Mouse (Mus musculus) heart, embryonic 15.5 days (tissue): Measurements from ENCODE around the gene Gm11027. TPM values are rescaled to one million over a fixed set of nuclear protein-coding genes. Genes with fewer than 3 reads are reported as not detected.

Source experiments
- ATAC-seq: fragments of 200-750 bp; cut with Nextera tagmentation; replicated peaks from 2 replicates; pipeline ENCODE4 v1.8.0; 2017; ENCODE audit warnings: low read depth, moderate TSS enrichment; ENCODE audit not compliant: insufficient number of reproducible peaks, insufficient read depth, low FRiP score
- H3K27ac ChIP-seq: fragments of 300-500 bp; sonication (generic); 2 replicates; pipeline ENCODE4 v1.5.1; 2015; ENCODE audit warnings: mild to moderate bottlenecking, inconsistent platforms
- H3K27me3 ChIP-seq: fragments of 300-500 bp; sonication (generic); 2 replicates; pipeline ENCODE4 v1.6.1; 2015; ENCODE audit warnings: inconsistent platforms
- H3K36me3 ChIP-seq: fragments of 300-500 bp; sonication (generic); 2 replicates; pipeline ENCODE4 v1.6.1; 2015; ENCODE audit warnings: mild to moderate bottlenecking, inconsistent platforms
- H3K4me1 ChIP-seq: fragments of 300-500 bp; sonication (generic); replicated peaks from 2 replicates; pipeline ENCODE4 v1.6.1; 2015; ENCODE audit warnings: inconsistent platforms
- H3K4me2 ChIP-seq: fragments of 300-500 bp; sonication (generic); 2 replicates; pipeline ENCODE4 v1.6.1; 2015; ENCODE audit warnings: inconsistent platforms, mild to moderate bottlenecking, moderate library complexity
- H3K4me3 ChIP-seq: fragments of 300-500 bp; sonication (generic); 2 replicates; pipeline ENCODE4 v1.5.1; 2015; ENCODE audit warnings: mild to moderate bottlenecking, inconsistent platforms
- H3K9ac ChIP-seq: fragments of 300-500 bp; sonication (generic); 2 replicates; pipeline ENCODE4 v1.6.1; 2015; ENCODE audit warnings: mild to moderate bottlenecking, inconsistent platforms
- H3K9me3 ChIP-seq: fragments of 300-500 bp; sonication (generic); replicated peaks from 2 replicates; pipeline ENCODE4 v1.6.1; 2016; ENCODE audit warnings: inconsistent platforms
- WGBS: fragments of 180-500 bp; shearing (Covaris S2); methylation state at CpG from one replicate; pipeline ENCODE4 v1.1.7; 2015; ENCODE audit warnings: mixed read lengths; 5-methylcytosine and 5-hydroxymethylcytosine counted together
- polyA plus RNA-seq: library from polyadenylated mRNA; unstranded; fragments of >200 nt; fragmentation: Nextera tagmentation; extraction: Ambion mirVana; gene quantifications from 2 replicates; pipeline ENCODE4 v1.2.1, GENCODE M21; 2015

Gm11027 gene
- polyA plus RNA-seq, 1 experiment from 2014 or later, result not detected

- ATAC-seq, result peak; percentile 7; the same call in 1 of the 2 replicates
- WGBS, result 3% methylated on average over 7 of the region's 7 CpGs
- peak overlapping the region; percentile 72 for H3K4me3 ChIP-seq
- no peaks in the 10 kb centered on the region for H3K9me3 ChIP-seq
- H3K27ac ChIP-seq, result peak overlapping the region; percentile 99
- H3K4me2 ChIP-seq, result peak overlapping the region; percentile 96
- H3K9ac ChIP-seq, result peak overlapping the region; percentile 69
- H3K36me3 ChIP-seq, result no peaks in the 10 kb centered on the region
- H3K4me1 ChIP-seq, result peaks cover 13% of the 10 kb centered on the region
- 0 out of 2 replicates have a peak, but pooled peaks cover 12% of the 10 kb centered on the region for H3K27me3 ChIP-seq
These were observed 5.0 kb downstream of the Gm11027 start for GRCm38 (mm10) chr12:116280149-116280652.

GRCm38 (mm10) chr12:116280653-116281364 is 5.6 kb downstream of the Gm11027 start, which contains the start of gene Esyt2:
Gene Esyt2, plus strand, starts transcription at chr12:116281196.
- H3K27ac ChIP-seq, result peak within 1 kb of the TSS; percentile 99
- H3K9ac ChIP-seq, result peak within 1 kb of the TSS; percentile 79
- H3K9me3 ChIP-seq, result no peaks in the 10 kb centered on the region
- under 1% methylated on average over 68 of the region's 68 CpGs for WGBS
- H3K4me2 ChIP-seq, result peak within 1 kb of the TSS; percentile 96
- peak; percentile 96 for ATAC-seq
- no peaks in the 10 kb centered on the region for H3K36me3 ChIP-seq
- H3K27me3 ChIP-seq, result 0 out of 2 replicates have a peak, but pooled peaks cover 9% of the 10 kb centered on the region
- H3K4me3 ChIP-seq, result peak within 1 kb of the TSS; percentile 72
- peaks cover 13% of the 10 kb centered on the region for H3K4me1 ChIP-seq

GRCm38 (mm10) chr12:116281427-116282281 is 6.5 kb downstream of the Gm11027 start:
- Histone ChIP-seq H3K4me2 (peak overlapping the region; percentile 96), H3K27me3 (0 out of 2 replicates have a peak, but pooled peaks cover 5% of the 10 kb centered on the region), H3K4me3 (peak overlapping the region; percentile 72), H3K27ac (peak overlapping the region; percentile 99), H3K9ac (peak overlapping the region; percentile 79), H3K9me3 (no peaks in the 10 kb centered on the region), H3K36me3 (no peaks in the 10 kb centered on the region), H3K4me1 (peaks cover 13% of the 10 kb centered on the region)
- ATAC-seq, result peak; percentile 24; the same call in 1 of the 2 replicates
- 1% methylated on average over 55 of the region's 55 CpGs for WGBS

GRCm38 (mm10) chr12:116282856-116283255 is 7.7 kb downstream of the Gm11027 start:
- 84% methylated on average over 2 of the region's 2 CpGs for WGBS
- Histone ChIP-seq H3K9me3 (no peaks in the 10 kb centered on the region), H3K27me3 (no peaks in the 10 kb centered on the region), H3K4me2 (peak overlapping the region; percentile 41; the same call in 1 of the 2 replicates), H3K4me1 (peaks cover 13% of the 10 kb centered on the region), H3K27ac (no peak overlapping the region), H3K9ac (no peak overlapping the region), H3K4me3 (no peak overlapping the region), H3K36me3 (no peaks in the 10 kb centered on the region)
- no peak for ATAC-seq

- no peak overlapping the region for H3K27ac ChIP-seq
- no peak overlapping the region for H3K9ac ChIP-seq
- H3K9me3 ChIP-seq, result no peaks in the 10 kb centered on the region
- ATAC-seq, result no peak
- H3K4me3 ChIP-seq, result no peak overlapping the region
- 60% methylated on average over 2 of the region's 2 CpGs for WGBS
- H3K4me1 ChIP-seq, result peaks cover 13% of the 10 kb centered on the region
- no peaks in the 10 kb centered on the region for H3K27me3 ChIP-seq
- no peaks in the 10 kb centered on the region for H3K36me3 ChIP-seq
- H3K4me2 ChIP-seq, result no peak overlapping the region
These were observed 8.3 kb downstream of the Gm11027 start for GRCm38 (mm10) chr12:116283511-116283910.

GRCm38 (mm10) chr12:116293185-116293584 is 18.0 kb downstream of the Gm11027 start:
- no peak overlapping the region for H3K4me3 ChIP-seq
- H3K4me1 ChIP-seq, result no peaks in the 10 kb centered on the region
- no peaks in the 10 kb centered on the region for H3K9me3 ChIP-seq
- 54% methylated on average over 2 of the region's 2 CpGs for WGBS
- no peak for ATAC-seq
- no peak overlapping the region for H3K27ac ChIP-seq
- no peaks in the 10 kb centered on the region for H3K27me3 ChIP-seq
- no peak overlapping the region for H3K9ac ChIP-seq
- H3K36me3 ChIP-seq, result no peaks in the 10 kb centered on the region
- H3K4me2 ChIP-seq, result no peak overlapping the region

GRCm38 (mm10) chr12:116293599-116294292 is 18.6 kb downstream of the Gm11027 start:
- Histone ChIP-seq H3K4me3 (no peak overlapping the region), H3K27me3 (no peaks in the 10 kb centered on the region), H3K36me3 (no peaks in the 10 kb centered on the region), H3K4me1 (no peaks in the 10 kb centered on the region), H3K27ac (no peak overlapping the region), H3K9me3 (no peaks in the 10 kb centered on the region), H3K4me2 (no peak overlapping the region), H3K9ac (no peak overlapping the region)
- no peak for ATAC-seq
- WGBS, result 61% methylated on average over 4 of the region's 4 CpGs

- Histone ChIP-seq H3K36me3 (no peaks in the 10 kb centered on the region), H3K4me1 (no peaks in the 10 kb centered on the region), H3K4me3 (no peak overlapping the region), H3K27me3 (no peaks in the 10 kb centered on the region), H3K4me2 (no peak overlapping the region), H3K27ac (no peak overlapping the region), H3K9ac (no peak overlapping the region), H3K9me3 (no peaks in the 10 kb centered on the region)
- 92% methylated on average over 2 of the region's 2 CpGs for WGBS
- no peak for ATAC-seq
These were observed 24.7 kb downstream of the Gm11027 start for GRCm38 (mm10) chr12:116299906-116300305.

- ATAC-seq, result no peak
- Histone ChIP-seq H3K27ac (no peak overlapping the region), H3K36me3 (no peaks in the 10 kb centered on the region), H3K27me3 (no peaks in the 10 kb centered on the region), H3K4me1 (no peaks in the 10 kb centered on the region), H3K4me3 (no peak overlapping the region), H3K4me2 (no peak overlapping the region), H3K9ac (no peak overlapping the region), H3K9me3 (no peaks in the 10 kb centered on the region)
These were observed 27.0 kb downstream of the Gm11027 start for GRCm38 (mm10) chr12:116302181-116302580.

- Histone ChIP-seq H3K36me3 (no peaks in the 10 kb centered on the region), H3K27ac (no peak overlapping the region), H3K9me3 (no peaks in the 10 kb centered on the region), H3K9ac (no peak overlapping the region), H3K4me3 (no peak overlapping the region), H3K4me1 (no peaks in the 10 kb centered on the region), H3K4me2 (no peak overlapping the region), H3K27me3 (no peaks in the 10 kb centered on the region)
- ATAC-seq, result no peak
- 45% methylated on average over 1 of the region's 1 CpGs for WGBS
These were observed 30.9 kb downstream of the Gm11027 start for GRCm38 (mm10) chr12:116306042-116306441.

GRCm38 (mm10) chr12:116307870-116308269 is 32.7 kb downstream of the Gm11027 start:
- WGBS, result 81% methylated on average over 3 of the region's 3 CpGs
- Histone ChIP-seq H3K27ac (no peak overlapping the region), H3K9me3 (no peaks in the 10 kb centered on the region), H3K36me3 (no peaks in the 10 kb centered on the region), H3K27me3 (no peaks in the 10 kb centered on the region), H3K4me1 (no peaks in the 10 kb centered on the region), H3K4me3 (no peak overlapping the region), H3K4me2 (no peak overlapping the region), H3K9ac (no peak overlapping the region)
- ATAC-seq, result no peak
